Mouse (Mus musculus): Measurements from ENCODE around the gene Acox2. TPM values are rescaled to one million over a fixed set of nuclear protein-coding genes. Genes with fewer than 3 reads are reported as not detected.

Acox2 gene
- polyA plus RNA-seq (2012; rRNA removed): 0.35 and 0.48 TPM in 2 replicates

- H3K36me3 ChIP-seq (ENCODE audit: control insufficient read depth, insufficient read depth, low read length): no peaks in the 10 kb centered on the region
- H3K4me1 ChIP-seq (ENCODE audit: control insufficient read depth, insufficient read depth, low read length): no peaks in the 10 kb centered on the region
- H3K4me3 ChIP-seq (ENCODE audit: control insufficient read depth, low read depth, low read length): no peak within 1 kb of the TSS
- TF ChIP-seq CTCF (IDR thresholded peaks at IDR 0.05; ENCODE audit: control insufficient read depth, insufficient read depth, insufficient replicate concordance, low read depth, low read length): no peak
- H3K27ac ChIP-seq (ENCODE audit: control insufficient read depth, insufficient read depth, low read depth, low read length): no peak within 1 kb of the TSS
- no peaks in the 10 kb centered on the region for H3K27me3 ChIP-seq (ENCODE audit: control insufficient read depth, insufficient read depth, low read length)
Observed at GRCm38 (mm10) chr14:8259166-8259565, at the start of gene Acox2. Acox2 (minus strand) TSS chr14:8259353.

GRCm38 (mm10) chr14:8308650-8309049, 49.5 kb upstream of the Acox2 start:
- H3K36me3 ChIP-seq (ENCODE audit: control insufficient read depth, insufficient read depth, low read length): no peaks in the 10 kb centered on the region
- H3K27me3 ChIP-seq (ENCODE audit: control insufficient read depth, insufficient read depth, low read length): no peaks in the 10 kb centered on the region
- no peaks in the 10 kb centered on the region; the same call in 1 of the 2 replicates for H3K4me1 ChIP-seq (ENCODE audit: control insufficient read depth, insufficient read depth, low read length)
- H3K4me3 ChIP-seq (ENCODE audit: control insufficient read depth, low read depth, low read length): no peak overlapping the region
- no peak overlapping the region for H3K27ac ChIP-seq (ENCODE audit: control insufficient read depth, insufficient read depth, low read depth, low read length)
- TF ChIP-seq POLR2A (IDR thresholded peaks at IDR 0.05; ENCODE audit: control insufficient read depth, low read depth, low read length): no peak
- TF ChIP-seq CTCF (IDR thresholded peaks at IDR 0.05; ENCODE audit: control insufficient read depth, insufficient read depth, insufficient replicate concordance, low read depth, low read length): no peak

GRCm38 (mm10) chr14:8306884-8307283, 47.7 kb upstream of the Acox2 start:
- H3K4me3 ChIP-seq (ENCODE audit: control insufficient read depth, low read depth, low read length): no peak overlapping the region
- H3K27me3 ChIP-seq (ENCODE audit: control insufficient read depth, insufficient read depth, low read length): no peaks in the 10 kb centered on the region
- no peak overlapping the region for H3K27ac ChIP-seq (ENCODE audit: control insufficient read depth, insufficient read depth, low read depth, low read length)
- TF ChIP-seq CTCF (IDR thresholded peaks at IDR 0.05; ENCODE audit: control insufficient read depth, insufficient read depth, insufficient replicate concordance, low read depth, low read length) (no peak), POLR2A (IDR thresholded peaks at IDR 0.05; ENCODE audit: control insufficient read depth, low read depth, low read length) (no peak)
- H3K4me1 ChIP-seq (ENCODE audit: control insufficient read depth, insufficient read depth, low read length): no peaks in the 10 kb centered on the region
- no peaks in the 10 kb centered on the region for H3K36me3 ChIP-seq (ENCODE audit: control insufficient read depth, insufficient read depth, low read length)

- no peak for TF ChIP-seq POLR2A (IDR thresholded peaks at IDR 0.05; ENCODE audit: control insufficient read depth, low read depth, low read length)
- no peak for TF ChIP-seq CTCF (IDR thresholded peaks at IDR 0.05; ENCODE audit: control insufficient read depth, insufficient read depth, insufficient replicate concordance, low read depth, low read length)
- Histone ChIP-seq H3K4me1 (ENCODE audit: control insufficient read depth, insufficient read depth, low read length) (no peaks in the 10 kb centered on the region), H3K27me3 (ENCODE audit: control insufficient read depth, insufficient read depth, low read length) (no peaks in the 10 kb centered on the region), H3K36me3 (ENCODE audit: control insufficient read depth, insufficient read depth, low read length) (no peaks in the 10 kb centered on the region), H3K27ac (ENCODE audit: control insufficient read depth, insufficient read depth, low read depth, low read length) (no peak overlapping the region), H3K4me3 (ENCODE audit: control insufficient read depth, low read depth, low read length) (no peak overlapping the region)
Observed at GRCm38 (mm10) chr14:8305014-8305413, 45.9 kb upstream of the Acox2 start.

GRCm38 (mm10) chr14:8304082-8304481, 44.9 kb upstream of the Acox2 start:
- TF ChIP-seq CTCF (IDR thresholded peaks at IDR 0.05; ENCODE audit: control insufficient read depth, insufficient read depth, insufficient replicate concordance, low read depth, low read length) (no peak), POLR2A (IDR thresholded peaks at IDR 0.05; ENCODE audit: control insufficient read depth, low read depth, low read length) (no peak)
- H3K4me3 ChIP-seq (ENCODE audit: control insufficient read depth, low read depth, low read length): no peak overlapping the region
- H3K4me1 ChIP-seq (ENCODE audit: control insufficient read depth, insufficient read depth, low read length): no peaks in the 10 kb centered on the region
- H3K27ac ChIP-seq (ENCODE audit: control insufficient read depth, insufficient read depth, low read depth, low read length): no peak overlapping the region
- H3K36me3 ChIP-seq (ENCODE audit: control insufficient read depth, insufficient read depth, low read length): no peaks in the 10 kb centered on the region
- no peaks in the 10 kb centered on the region for H3K27me3 ChIP-seq (ENCODE audit: control insufficient read depth, insufficient read depth, low read length)

GRCm38 (mm10) chr14:8302687-8303086, 43.5 kb upstream of the Acox2 start:
- Histone ChIP-seq H3K4me3 (ENCODE audit: control insufficient read depth, low read depth, low read length) (no peak overlapping the region), H3K36me3 (ENCODE audit: control insufficient read depth, insufficient read depth, low read length) (no peaks in the 10 kb centered on the region), H3K27ac (ENCODE audit: control insufficient read depth, insufficient read depth, low read depth, low read length) (no peak overlapping the region), H3K4me1 (ENCODE audit: control insufficient read depth, insufficient read depth, low read length) (no peaks in the 10 kb centered on the region), H3K27me3 (ENCODE audit: control insufficient read depth, insufficient read depth, low read length) (no peaks in the 10 kb centered on the region)
- TF ChIP-seq POLR2A (IDR thresholded peaks at IDR 0.05; ENCODE audit: control insufficient read depth, low read depth, low read length): no peak
- TF ChIP-seq CTCF (IDR thresholded peaks at IDR 0.05; ENCODE audit: control insufficient read depth, insufficient read depth, insufficient replicate concordance, low read depth, low read length): no peak

GRCm38 (mm10) chr14:8300281-8300680, 41.1 kb upstream of the Acox2 start:
- Histone ChIP-seq H3K27me3 (ENCODE audit: control insufficient read depth, insufficient read depth, low read length) (no peaks in the 10 kb centered on the region), H3K4me3 (ENCODE audit: control insufficient read depth, low read depth, low read length) (no peak overlapping the region), H3K27ac (ENCODE audit: control insufficient read depth, insufficient read depth, low read depth, low read length) (no peak overlapping the region), H3K36me3 (ENCODE audit: control insufficient read depth, insufficient read depth, low read length) (no peaks in the 10 kb centered on the region), H3K4me1 (ENCODE audit: control insufficient read depth, insufficient read depth, low read length) (no peaks in the 10 kb centered on the region)
- peak; percentile 74; the same call in 1 of the 2 replicates for TF ChIP-seq CTCF (IDR thresholded peaks at IDR 0.05; ENCODE audit: control insufficient read depth, insufficient read depth, insufficient replicate concordance, low read depth, low read length)
- TF ChIP-seq POLR2A (IDR thresholded peaks at IDR 0.05; ENCODE audit: control insufficient read depth, low read depth, low read length): no peak

GRCm38 (mm10) chr14:8297889-8298293, 38.7 kb upstream of the Acox2 start:
- no peak overlapping the region for H3K27ac ChIP-seq (ENCODE audit: control insufficient read depth, insufficient read depth, low read depth, low read length)
- H3K4me1 ChIP-seq (ENCODE audit: control insufficient read depth, insufficient read depth, low read length): no peaks in the 10 kb centered on the region
- no peak overlapping the region for H3K4me3 ChIP-seq (ENCODE audit: control insufficient read depth, low read depth, low read length)
- H3K27me3 ChIP-seq (ENCODE audit: control insufficient read depth, insufficient read depth, low read length): no peaks in the 10 kb centered on the region
- H3K36me3 ChIP-seq (ENCODE audit: control insufficient read depth, insufficient read depth, low read length): no peaks in the 10 kb centered on the region
- TF ChIP-seq POLR2A (IDR thresholded peaks at IDR 0.05; ENCODE audit: control insufficient read depth, low read depth, low read length) (no peak), CTCF (IDR thresholded peaks at IDR 0.05; ENCODE audit: control insufficient read depth, insufficient read depth, insufficient replicate concordance, low read depth, low read length) (no peak)

Data from testis, adult 2 months (tissue).